Mouse (Mus musculus) myocyte (in vitro differentiated cells): ENCODE measurements around the gene Tmem255b. TPM values are rescaled to one million over a fixed set of nuclear protein-coding genes. Genes with fewer than 3 reads are reported as not detected.

ENCODE experiments used
- H3K27me3 ChIP-seq: one replicate; pipeline ENCODE4 v1.6.1; 2011; ENCODE audit not compliant: control insufficient read depth, insufficient read depth, insufficient read length
- H3K36me3 ChIP-seq: one replicate; pipeline ENCODE4 v1.6.1; 2011; ENCODE audit not compliant: control insufficient read depth, insufficient read depth
- H3K4me2 ChIP-seq: one replicate; pipeline ENCODE4 v1.6.1; 2011; ENCODE audit warnings: low read depth, control low read depth
- H3K4me3 ChIP-seq: one replicate; pipeline ENCODE4 v1.5.1; 2011; ENCODE audit warnings: mild to moderate bottlenecking, control low read depth, moderate library complexity
- H3K79me2 ChIP-seq: one replicate; pipeline ENCODE4 v1.6.1; 2011; ENCODE audit not compliant: control insufficient read depth, insufficient read depth
- H3ac ChIP-seq: one replicate; pipeline ENCODE4 v1.6.1; 2011; ENCODE audit not compliant: control insufficient read depth, insufficient read length
- CEBPB ChIP-seq: IDR thresholded peaks from 2 replicates; pipeline ENCODE4 v1.6.1; 2011; ENCODE audit warnings: mild to moderate bottlenecking, moderate library complexity; ENCODE audit not compliant: poor library complexity, insufficient read depth, severe bottlenecking
- E2F4 ChIP-seq: IDR thresholded peaks from one replicate; pipeline ENCODE4 v1.6.1; 2011; ENCODE audit warnings: mild to moderate bottlenecking, control low read depth, moderate library complexity; ENCODE audit not compliant: insufficient read depth
- MAX ChIP-seq: IDR thresholded peaks from one replicate; pipeline ENCODE4 v1.6.1; 2011; ENCODE audit warnings: low read depth, mild to moderate bottlenecking, control low read depth
- MYOD1 ChIP-seq, 3 experiments: IDR thresholded peaks; one replicate each; pipeline ENCODE4 v1.6.1; 2011; ENCODE audit warnings: control low read depth in 2 of 3, low read depth in 2 of 3, mild to moderate bottlenecking in 2 of 3, moderate library complexity in 1 of 3; ENCODE audit not compliant: insufficient read length in 2 of 3, control insufficient read depth in 1 of 3
- MYOG ChIP-seq, 3 experiments: IDR thresholded peaks; one replicate each; pipeline ENCODE4 v1.6.1; 2011; ENCODE audit warnings: control low read depth in 2 of 3, low read depth in 2 of 3, mild to moderate bottlenecking in 2 of 3; ENCODE audit not compliant: insufficient read length in 2 of 3, control insufficient read depth in 1 of 3, insufficient read depth in 1 of 3
- POLR2A ChIP-seq: IDR thresholded peaks from one replicate; pipeline ENCODE4 v1.6.1; 2011; ENCODE audit warnings: low read depth, mild to moderate bottlenecking, control low read depth, moderate library complexity; ENCODE audit not compliant: insufficient read length
- POLR2AphosphoS2 ChIP-seq: IDR thresholded peaks from one replicate; pipeline ENCODE4 v1.6.1; 2011; ENCODE audit warnings: low read depth, control low read depth; ENCODE audit not compliant: insufficient read length
- REST ChIP-seq: IDR thresholded peaks from one replicate; pipeline ENCODE4 v1.6.1; 2011; ENCODE audit warnings: mild to moderate bottlenecking, control low read depth, moderate library complexity; ENCODE audit not compliant: insufficient read depth, insufficient read length
- SRF ChIP-seq: IDR thresholded peaks from one replicate; pipeline ENCODE4 v1.6.1; 2011; ENCODE audit warnings: low read depth; ENCODE audit not compliant: control insufficient read depth, insufficient read length
- TCF12 ChIP-seq: IDR thresholded peaks from one replicate; pipeline ENCODE4 v1.6.1; 2011; ENCODE audit warnings: mild to moderate bottlenecking, control low read depth; ENCODE audit not compliant: poor library complexity, insufficient read depth, severe bottlenecking
- TCF3 ChIP-seq: IDR thresholded peaks from one replicate; pipeline ENCODE4 v1.6.1; 2011; ENCODE audit warnings: low read depth, control low read depth; ENCODE audit not compliant: insufficient read length
- USF1 ChIP-seq: IDR thresholded peaks from one replicate; pipeline ENCODE4 v1.6.1; 2011; ENCODE audit warnings: low read depth, mild to moderate bottlenecking, control low read depth, moderate library complexity
- polyA plus RNA-seq: library from polyadenylated mRNA; unstranded; fragments of >200 nt; fragmentation: generic; extraction: Trizol; gene quantifications from one replicate; pipeline ENCODE4 v1.2.1, GENCODE M21; 2012; ENCODE audit warnings: missing spikeins

The Tmem255b gene
- polyA plus RNA-seq, 1 experiment, result not detected

DNA sequence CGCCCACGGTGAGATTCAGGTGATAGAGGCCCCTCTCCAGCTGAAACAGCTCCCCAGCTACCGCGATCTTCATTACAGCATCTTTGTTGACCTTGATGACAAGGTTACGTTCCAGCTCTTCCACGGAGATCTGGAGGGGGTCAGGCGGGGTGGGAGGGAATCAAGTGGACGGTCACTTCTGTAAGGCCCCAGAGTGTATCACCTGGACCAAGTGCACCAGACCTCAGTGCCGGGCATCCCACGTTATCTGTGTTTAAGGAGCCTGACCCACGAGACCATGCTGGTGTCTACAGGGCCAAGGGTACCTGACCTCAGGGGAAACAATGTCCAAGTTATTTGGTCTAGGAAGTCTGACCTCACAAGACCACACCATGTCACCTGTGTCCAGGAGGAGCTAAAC is 36.5 kb downstream of the Tmem255b start:
- H3K4me3 ChIP-seq, result no peak overlapping the region
- H3K36me3 ChIP-seq, result no peaks in the 10 kb centered on the region
- H3K4me2 ChIP-seq, result no peak overlapping the region
- no peaks in the 10 kb centered on the region for H3K79me2 ChIP-seq
- TF ChIP-seq TCF12 (no peak), CEBPB (no peak), SRF (no peak), MYOG (IDR thresholded peaks at IDR 0.05; ENCODE audit: control insufficient read depth in 1 of 3, insufficient read depth in 1 of 3, insufficient read length in 2 of 3, low read depth in 2 of 3) (no peak), USF1 (no peak), MYOD1 (IDR thresholded peaks at IDR 0.05; ENCODE audit: control insufficient read depth in 1 of 3, insufficient read length in 2 of 3, low read depth in 2 of 3) (no peak)
- no peak overlapping the region for H3ac ChIP-seq
- H3K27me3 ChIP-seq, result peaks cover 37% of the 10 kb centered on the region

DNA sequence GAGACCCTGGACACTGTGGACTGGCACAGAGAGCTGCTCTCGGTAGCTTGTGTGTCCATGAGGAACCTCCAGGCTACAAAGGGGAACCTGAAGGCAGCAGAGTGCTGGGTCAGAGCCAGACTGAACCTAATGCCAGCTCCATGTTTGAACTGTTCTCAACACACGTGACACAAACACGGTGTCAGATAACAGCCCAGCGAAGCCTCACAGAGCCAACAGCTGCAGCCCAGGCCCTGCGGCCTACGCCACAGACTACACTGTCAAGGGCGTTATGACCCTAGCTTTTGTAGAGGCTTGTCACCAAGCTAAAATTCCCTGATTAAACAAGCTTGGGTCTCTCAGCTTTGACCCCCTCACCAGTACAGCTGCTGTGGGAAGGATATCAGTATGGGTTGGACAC is 37.3 kb downstream of the Tmem255b start:
- TF ChIP-seq TCF3, result peak; percentile 47
- peak; percentile 70 to 94 (median 84) for TF ChIP-seq MYOG (IDR thresholded peaks at IDR 0.05; ENCODE audit: control insufficient read depth in 1 of 3, insufficient read depth in 1 of 3, insufficient read length in 2 of 3, low read depth in 2 of 3)
- TF ChIP-seq MYOD1 (IDR thresholded peaks at IDR 0.05; ENCODE audit: control insufficient read depth in 1 of 3, insufficient read length in 2 of 3, low read depth in 2 of 3), result peak; percentile 15 to 84 (median 58)
- TF ChIP-seq USF1, result peak; percentile 68
- no peak for TF ChIP-seq MAX
- TF ChIP-seq SRF, result no peak
- no peak for TF ChIP-seq POLR2A
- no peak for TF ChIP-seq POLR2AphosphoS2
- H3K4me3 ChIP-seq, result no peak overlapping the region
- H3K36me3 ChIP-seq, result no peaks in the 10 kb centered on the region
- H3K79me2 ChIP-seq, result no peaks in the 10 kb centered on the region
- H3K4me2 ChIP-seq, result peak overlapping the region; percentile 18
- no peak overlapping the region for H3ac ChIP-seq
- peaks cover 35% of the 10 kb centered on the region for H3K27me3 ChIP-seq

- Histone ChIP-seq H3K4me3 (no peak overlapping the region), H3K79me2 (no peaks in the 10 kb centered on the region), H3ac (no peak overlapping the region), H3K36me3 (no peaks in the 10 kb centered on the region), H3K27me3 (peaks cover 19% of the 10 kb centered on the region), H3K4me2 (no peak overlapping the region)
- TF ChIP-seq MAX (no peak), CEBPB (no peak), MYOD1 (IDR thresholded peaks at IDR 0.05; ENCODE audit: control insufficient read depth in 1 of 3, insufficient read length in 2 of 3, low read depth in 2 of 3) (no peak), TCF12 (no peak), POLR2A (no peak), REST (no peak), POLR2AphosphoS2 (no peak), E2F4 (no peak), USF1 (no peak), MYOG (IDR thresholded peaks at IDR 0.05; ENCODE audit: control insufficient read depth in 1 of 3, insufficient read depth in 1 of 3, insufficient read length in 2 of 3, low read depth in 2 of 3) (no peak), TCF3 (no peak), SRF (no peak)
Measured at GRCm38 (mm10) chr8:13475892-13476291, 40.9 kb downstream of the Tmem255b start.

DNA sequence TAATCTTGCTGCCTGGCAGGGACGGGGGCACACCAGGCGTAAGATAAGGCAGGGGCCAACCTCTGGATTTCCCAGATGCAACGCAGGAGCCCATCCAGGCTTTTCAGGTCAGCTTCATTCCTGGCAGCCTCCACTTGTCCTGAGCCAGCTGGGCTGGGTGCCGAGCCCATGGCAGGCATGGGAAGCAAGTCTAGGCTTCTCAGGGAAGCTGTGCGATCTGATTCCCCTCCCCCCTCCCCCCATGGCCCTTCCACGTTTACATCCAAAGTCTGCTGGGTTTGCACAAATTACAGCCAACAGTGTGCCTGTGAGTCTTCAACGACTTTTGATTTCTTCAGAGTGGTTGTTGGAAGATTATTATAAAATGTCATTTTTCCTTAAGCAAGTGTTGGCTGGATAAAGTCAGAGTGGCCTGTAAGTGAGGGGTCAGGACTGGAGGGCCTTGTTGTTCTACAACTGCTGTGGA is 46.1 kb downstream of the Tmem255b start:
- no peaks in the 10 kb centered on the region for H3K36me3 ChIP-seq
- TF ChIP-seq TCF3 (no peak), CEBPB (no peak), SRF (no peak), POLR2AphosphoS2 (no peak), E2F4 (no peak)
- no peaks in the 10 kb centered on the region for H3K79me2 ChIP-seq
- no peak overlapping the region for H3K4me2 ChIP-seq
- H3ac ChIP-seq, result no peak overlapping the region
- H3K27me3 ChIP-seq, result peaks cover 27% of the 10 kb centered on the region
- no peak overlapping the region for H3K4me3 ChIP-seq

- H3K36me3 ChIP-seq, result no peaks in the 10 kb centered on the region
- no peak overlapping the region for H3K4me3 ChIP-seq
- H3ac ChIP-seq, result no peak overlapping the region
- H3K4me2 ChIP-seq, result no peak overlapping the region
- peaks cover 26% of the 10 kb centered on the region for H3K27me3 ChIP-seq
- H3K79me2 ChIP-seq, result no peaks in the 10 kb centered on the region
- TF ChIP-seq CEBPB (no peak), POLR2AphosphoS2 (no peak), MAX (no peak), MYOG (IDR thresholded peaks at IDR 0.05; ENCODE audit: control insufficient read depth in 1 of 3, insufficient read depth in 1 of 3, insufficient read length in 2 of 3, low read depth in 2 of 3) (no peak), TCF12 (no peak), REST (no peak), POLR2A (no peak), MYOD1 (IDR thresholded peaks at IDR 0.05; ENCODE audit: control insufficient read depth in 1 of 3, insufficient read length in 2 of 3, low read depth in 2 of 3) (no peak), E2F4 (no peak), TCF3 (no peak), SRF (no peak)
Measured at GRCm38 (mm10) chr8:13481596-13481995, 46.6 kb downstream of the Tmem255b start.
